Mouse (Mus musculus): Measurements from ENCODE around the gene Olfm2.

GRCm38 (mm10) chr9:20758896-20759295, 12.7 kb upstream of the Olfm2 start:
- no peak for TF ChIP-seq POLR2A (IDR thresholded peaks at IDR 0.05; ENCODE audit: low read depth, low read length)
- no peak for TF ChIP-seq CTCF (IDR thresholded peaks at IDR 0.05; ENCODE audit: extremely low read depth, insufficient read length, insufficient replicate concordance, low read depth, low read length)
